7 mouse cellular contexts compared by ENCODE assay signal in the genomic region with DNA sequence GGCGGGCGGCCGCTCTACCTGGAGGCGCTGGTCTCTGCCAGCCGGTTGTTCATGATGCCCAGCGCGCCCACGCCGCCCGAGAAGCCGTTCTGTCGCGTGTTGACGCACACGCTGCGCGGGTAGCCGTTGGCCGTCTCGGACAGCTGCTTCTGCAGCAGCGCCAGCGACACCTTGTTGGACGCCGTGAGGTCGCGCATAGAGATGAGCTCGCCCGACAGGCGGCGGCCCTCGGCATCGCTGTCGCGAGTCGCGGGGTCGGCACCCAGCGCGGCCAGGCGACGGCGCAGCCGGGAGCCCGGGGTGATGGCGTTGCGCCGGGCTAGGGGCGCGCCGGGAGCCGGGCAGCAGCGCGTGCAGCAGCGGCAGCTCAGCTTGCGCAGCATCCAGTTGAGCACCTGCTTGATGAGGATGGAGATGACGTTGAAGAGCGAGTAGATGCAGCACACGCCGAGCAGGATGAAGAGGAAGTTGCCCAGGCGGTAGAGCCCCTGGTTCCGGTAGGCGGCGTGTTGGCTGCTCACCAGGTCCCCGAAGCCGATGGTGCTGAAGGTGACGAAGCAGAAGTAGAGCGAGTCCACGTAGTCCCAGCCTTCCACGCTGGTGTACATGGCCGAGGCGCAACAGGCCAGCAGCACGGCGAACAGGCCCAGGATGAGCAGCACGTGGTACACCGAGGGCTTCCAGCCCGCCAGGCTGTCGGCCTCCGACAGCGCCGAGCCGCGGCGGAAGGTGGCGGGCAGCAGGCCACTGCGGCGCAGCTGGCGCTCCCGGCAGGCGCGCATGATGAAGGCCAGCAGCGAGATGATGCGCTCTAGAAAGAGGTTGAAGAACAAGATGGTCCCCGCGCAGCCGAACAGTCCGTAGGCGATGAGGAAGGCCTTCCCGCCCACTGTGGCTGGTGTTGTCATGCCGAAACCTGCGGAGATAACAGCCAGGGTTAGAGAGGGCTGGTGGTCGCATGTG. TPM values are rescaled to one million over a fixed set of nuclear protein-coding genes. Genes with fewer than 3 reads are reported as not detected.
DNase-seq lines count a peak whose midpoint lies in the region; ATAC-seq lines count a peak whose summit lies in the region.

No protein-coding gene starts in this region.

- intact Hi-C loops in left cerebral cortex, postnatal 14 days (cut with DNase I) = loop anchor here (2.0 to 5.0 kb wide), 2 partner anchors 19 to 51 kb away; partner anchors contain the start of gene Kcnk12

- H3K36me3 ChIP-seq in forebrain, embryonic 14.5 days (ENCODE audit: control insufficient read depth, insufficient read depth, low read length) = no peaks in the 10 kb centered on the region
- H3K36me3 ChIP-seq in hindbrain, embryonic 16.5 days (ENCODE audit: control insufficient read depth, insufficient read depth, low read length) = no peaks in the 10 kb centered on the region
- peaks cover 2% of the 10 kb centered on the region for H3K36me3 ChIP-seq in megakaryocyte, embryonic 14.5 days (replicated peaks; ENCODE audit: low read length)

- peak overlapping the region; percentile 96 for H3K4me2 ChIP-seq in forebrain, embryonic 14.5 days (ENCODE audit: low read length)
- H3K4me2 ChIP-seq in hindbrain, embryonic 16.5 days (ENCODE audit: low read length) = peak overlapping the region; percentile 88

- peaks cover 9% of the 10 kb centered on the region; the same call in 1 of the 2 replicates for H3K4me1 ChIP-seq in forebrain, embryonic 14.5 days (ENCODE audit: control insufficient read depth, insufficient read depth, low read length)
- peaks cover 6% of the 10 kb centered on the region for H3K4me1 ChIP-seq in hindbrain, embryonic 16.5 days (ENCODE audit: control insufficient read depth, insufficient read depth, low read depth, low read length)
- H3K4me1 ChIP-seq in megakaryocyte, embryonic 14.5 days = peaks cover 10% of the 10 kb centered on the region; the same call in 1 of the 2 replicates

- H3K4me3 ChIP-seq in forebrain, embryonic 14.5 days (ENCODE audit: low read depth, low read length) = peak overlapping the region; percentile 55
- peak overlapping the region; percentile 56 for H3K4me3 ChIP-seq in hindbrain, embryonic 16.5 days (ENCODE audit: low read length)
- H3K4me3 ChIP-seq in megakaryocyte, embryonic 14.5 days (replicated peaks) = peak overlapping the region; percentile 92

- H3K9me3 ChIP-seq in forebrain, embryonic 14.5 days (replicated peaks; ENCODE audit: control insufficient read depth, low read length) = no peaks in the 10 kb centered on the region
- no peaks in the 10 kb centered on the region for H3K9me3 ChIP-seq in hindbrain, embryonic 16.5 days (ENCODE audit: control insufficient read depth, low read length)
- peaks cover 39% of the 10 kb centered on the region for H3K9me3 ChIP-seq in megakaryocyte, embryonic 14.5 days

- peak; percentile 79 for DNase-seq in R1 (ENCODE audit: low read depth, low spot score)
- DNase-seq in forebrain, embryonic 14.5 days (ENCODE audit: low spot score) = peak; percentile 70
- DNase-seq in left cerebral cortex, postnatal 14 days (ENCODE audit: low spot score in 2 of 2) = peak; percentile 61 to 70
- DNase-seq in right cerebral cortex, postnatal 25 days = peak; percentile 77

- 2% methylated on average over 101 of the region's 101 CpGs for WGBS in forebrain, embryonic 14.5 days
- 9% methylated on average over 97 of the region's 101 CpGs for WGBS in hindbrain, embryonic 16.5 days

- H3K9ac ChIP-seq in forebrain, embryonic 14.5 days (ENCODE audit: low read length) = peak overlapping the region; percentile 64
- H3K9ac ChIP-seq in hindbrain, embryonic 16.5 days (ENCODE audit: low read depth, low read length) = peak overlapping the region; percentile 65

- H3K27me3 ChIP-seq in forebrain, embryonic 14.5 days (replicated peaks; ENCODE audit: control insufficient read depth, insufficient read depth, low read length) = 0 out of 2 replicates have a peak, but pooled peaks cover 8% of the 10 kb centered on the region
- peaks cover 16% of the 10 kb centered on the region for H3K27me3 ChIP-seq in hindbrain, embryonic 16.5 days (replicated peaks; ENCODE audit: control insufficient read depth, insufficient read depth, low read length)
- peaks cover 48% of the 10 kb centered on the region for H3K27me3 ChIP-seq in megakaryocyte, embryonic 14.5 days (replicated peaks)

- H3K27ac ChIP-seq in forebrain, embryonic 14.5 days (ENCODE audit: low read depth, low read length) = peak overlapping the region; percentile 92
- H3K27ac ChIP-seq in hindbrain, embryonic 16.5 days (ENCODE audit: low read depth, low read length) = peak overlapping the region; percentile 78

- ATAC-seq in cerebellum, adult (ENCODE audit: insufficient number of reproducible peaks, low FRiP score, low TSS enrichment) = peak; percentile 54; the same call in 1 of the 2 replicates
- peak; percentile 67 for ATAC-seq in forebrain, embryonic 14.5 days
- peak; percentile 84 for ATAC-seq in hindbrain, embryonic 16.5 days

RNA-seq across cellular contexts. Expression of gene Kcnk12, which starts 51.6 kb away (rescaled TPM):
- 0.93 and 1.2 TPM in 2 replicates for polyA plus RNA-seq in forebrain, embryonic 14.5 days (2014; fragmentation: Nextera tagmentation; extraction: Ambion mirVana)
- 0.74 and 1.1 TPM in 2 replicates for polyA plus RNA-seq in hindbrain, embryonic 16.5 days (2015; fragmentation: Nextera tagmentation; extraction: Ambion mirVana)
- 10 to 100 TPM; 29.9 to 35.0 TPM for total RNA-seq in left cerebral cortex, postnatal 14 days (2021)
- polyA plus RNA-seq in megakaryocyte, embryonic 14.5 days (2012; ENCODE audit: insufficient read depth, low replicate concordance) = 3.4 and 4.7 TPM in 2 replicates

Comparison
In these comparisons a context has a peak if more than half of its experiments do, and no peak if none do; other contexts are left out.
1. Peak in every context shown above with its lines: DNase-seq, ATAC-seq, H3K4me3 ChIP-seq and H3K27ac ChIP-seq.